ENCODE assay signal across 8 mouse cellular contexts in the genomic region with DNA sequence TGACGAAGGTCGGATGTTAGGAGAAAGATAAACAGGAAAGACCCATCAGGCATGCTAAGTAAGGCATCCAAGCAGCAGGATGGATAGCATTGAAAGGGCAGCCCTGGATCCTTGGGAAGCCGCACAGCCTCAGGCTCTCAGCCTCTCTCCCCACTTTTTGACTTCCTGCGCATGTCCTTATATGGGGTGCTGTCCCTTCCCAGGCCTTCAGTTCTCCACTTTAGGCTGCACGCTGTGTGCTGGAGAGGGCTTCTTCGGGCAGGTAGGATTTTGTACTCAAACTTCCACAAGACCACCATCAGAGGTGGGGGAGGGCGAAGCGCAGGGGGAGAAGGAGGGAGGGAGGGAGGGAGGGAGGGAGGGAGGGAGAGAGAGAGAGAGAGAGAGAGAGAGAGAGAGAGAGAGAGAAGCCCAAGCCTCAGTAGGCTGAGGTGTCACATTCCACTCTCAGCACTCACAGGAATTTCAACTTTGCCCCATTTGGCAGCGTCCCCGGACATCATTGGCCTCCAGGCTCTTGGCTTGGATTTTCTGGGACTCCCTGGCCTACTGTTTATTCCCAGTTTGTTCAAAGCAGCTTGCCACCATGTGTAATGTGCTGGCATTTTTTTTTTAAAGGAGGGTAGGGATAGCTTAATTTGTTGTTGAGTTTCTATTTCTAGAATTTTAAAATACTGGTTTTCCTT. TPM values are rescaled to one million over a fixed set of nuclear protein-coding genes. Genes with fewer than 3 reads are reported as not detected.
DNase-seq lines count a peak whose midpoint lies in the region; ATAC-seq and TF ChIP-seq lines count a peak whose summit lies in the region.

No protein-coding gene starts in this region.

- no peaks in the 10 kb centered on the region for H3K27me3 ChIP-seq in heart, adult 2 months (ENCODE audit: control insufficient read depth, insufficient read depth, low read length)
- no peaks in the 10 kb centered on the region for H3K27me3 ChIP-seq in limb, embryonic 14.5 days (ENCODE audit: control insufficient read depth, insufficient read depth, low read length)
- H3K27me3 ChIP-seq in midbrain, postnatal 0 days (ENCODE audit: insufficient read depth, low read length): no peaks in the 10 kb centered on the region

- no peak for TF ChIP-seq CTCF in heart, adult 2 months (IDR thresholded peaks at IDR 0.05)
- TF ChIP-seq CTCF in midbrain, postnatal 0 days (IDR thresholded peaks at IDR 0.05): no peak

- WGBS in heart, adult 2 months: 9% methylated on average over 8 of the region's 10 CpGs
- 2% methylated on average over 10 of the region's 10 CpGs for WGBS in limb, embryonic 14.5 days
- WGBS in midbrain, postnatal 0 days: 25% methylated on average over 8 of the region's 10 CpGs

- intact Hi-C loops in heart, adult 2 months (cut with DNase I): no loop called here

- no peaks in the 10 kb centered on the region for H3K36me3 ChIP-seq in heart, adult 2 months (ENCODE audit: control insufficient read depth, insufficient read depth, low read length)
- no peaks in the 10 kb centered on the region for H3K36me3 ChIP-seq in limb, embryonic 14.5 days (ENCODE audit: control insufficient read depth, insufficient read depth, low read length)
- H3K36me3 ChIP-seq in midbrain, postnatal 0 days (ENCODE audit: insufficient read depth, low read length): no peaks in the 10 kb centered on the region

- peak overlapping the region; percentile 34; the same call in 1 of the 2 replicates for H3K4me2 ChIP-seq in limb, embryonic 14.5 days (replicated peaks; ENCODE audit: low read depth, low read length, severe bottlenecking)
- peak overlapping the region; percentile 29 for H3K4me2 ChIP-seq in midbrain, postnatal 0 days (ENCODE audit: low read depth, low read length, poor library complexity, severe bottlenecking)

- no peak for TF ChIP-seq POLR2A in heart, adult 2 months (IDR thresholded peaks at IDR 0.05; ENCODE audit: insufficient read depth, low read depth, low read length)
- no peak for TF ChIP-seq POLR2A in limb, embryonic 14.5 days (IDR thresholded peaks at IDR 0.05; ENCODE audit: borderline replicate concordance, extremely low read depth, insufficient read depth, insufficient read length)

- H3K4me3 ChIP-seq in heart, adult 2 months: no peak overlapping the region
- no peak overlapping the region for H3K4me3 ChIP-seq in limb, embryonic 14.5 days (replicated peaks; ENCODE audit: low read length)
- H3K4me3 ChIP-seq in midbrain, postnatal 0 days (ENCODE audit: low read depth, low read length): no peak overlapping the region

- H3K27ac ChIP-seq in heart, adult 2 months: peak overlapping the region; percentile 85
- H3K27ac ChIP-seq in limb, embryonic 14.5 days (replicated peaks; ENCODE audit: low read depth, low read length): peak overlapping the region; percentile 46
- no peak overlapping the region for H3K27ac ChIP-seq in midbrain, postnatal 0 days (ENCODE audit: low read depth, low read length)

- DNase-seq in adrenal gland, adult 8-10 months: peak; percentile 86
- DNase-seq in embryo, embryonic 10 days (ENCODE audit: low spot score): peak; percentile 74
- DNase-seq in heart, adult 2 months: peak; percentile 87 to 89
- peak; percentile 97 for DNase-seq in kidney, adult 18-20 months
- DNase-seq in limb, embryonic 14.5 days (ENCODE audit: low spot score): peak; percentile 89
- peak; percentile 68 for DNase-seq in midbrain, postnatal 0 days (ENCODE audit: low spot score)
- peak; percentile 64 for DNase-seq in urinary bladder, adult 2 months (ENCODE audit: low spot score)

- no peaks in the 10 kb centered on the region for H3K79me2 ChIP-seq in heart, adult 2 months (replicated peaks; ENCODE audit: control insufficient read depth, insufficient read depth, low read length)

- H3K9ac ChIP-seq in heart, adult 2 months (ENCODE audit: low read depth, low read length): no peak overlapping the region
- no peak overlapping the region for H3K9ac ChIP-seq in limb, embryonic 14.5 days (ENCODE audit: low read depth, low read length, severe bottlenecking)
- no peak overlapping the region for H3K9ac ChIP-seq in midbrain, postnatal 0 days (replicated peaks; ENCODE audit: low read length, poor library complexity, severe bottlenecking)

- H3K4me1 ChIP-seq in heart, adult 2 months (ENCODE audit: control insufficient read depth, insufficient read depth, low read length): peaks cover 1% of the 10 kb centered on the region
- peaks cover 9% of the 10 kb centered on the region for H3K4me1 ChIP-seq in limb, embryonic 14.5 days (ENCODE audit: control insufficient read depth, insufficient read depth, low read length)
- no peaks in the 10 kb centered on the region for H3K4me1 ChIP-seq in midbrain, postnatal 0 days (ENCODE audit: insufficient read depth, low read length)

- ATAC-seq in limb, embryonic 14.5 days (ENCODE audit: low FRiP score, low read depth): peak; percentile 66
- no peak for ATAC-seq in midbrain, postnatal 0 days (ENCODE audit: low FRiP score)
- ATAC-seq in inflammation-experienced regulatory T-cells, adult 6 months: no peak

- no peaks in the 10 kb centered on the region for H3K9me3 ChIP-seq in limb, embryonic 14.5 days (ENCODE audit: control insufficient read depth, low read length)
- H3K9me3 ChIP-seq in midbrain, postnatal 0 days (ENCODE audit: low read length): no peaks in the 10 kb centered on the region

- no peak for TF ChIP-seq EP300 in heart, adult 2 months (IDR thresholded peaks at IDR 0.05; ENCODE audit: insufficient read depth, low read depth, low read length)

RNA-seq across cellular contexts. Expression of a gene that starts 1.5 kb away (rescaled TPM):
- total RNA-seq in adrenal gland, adult 8-10 months (2022): under 1 TPM in 2 of 4 experiments, not detected in 2; 0.06 to 0.07 TPM
- total RNA-seq in heart, adult 2 months (2021): under 1 TPM; 0.05 to 0.07 TPM
- polyA plus RNA-seq in heart, adult 2 months (2012; rRNA removed): 0.09 and 0.27 TPM in 2 replicates
- polyA plus RNA-seq in limb, embryonic 14.5 days (2012; rRNA removed): 0.03 and 0.04 TPM in 2 replicates
- polyA plus RNA-seq in limb, embryonic 14.5 days (2014; fragmentation: Nextera tagmentation; extraction: Ambion mirVana): 0.06 TPM in 2 replicates
- 2.0 and 2.2 TPM in 2 replicates for total RNA-seq in midbrain, postnatal 0 days (2014; rRNA removed)
- 0.18 and 0.22 TPM in 2 replicates for polyA plus RNA-seq in midbrain, postnatal 0 days (2015; fragmentation: Nextera tagmentation; extraction: Ambion mirVana)
- polyA plus RNA-seq in urinary bladder, adult 2 months (2012; rRNA removed): 0.01 TPM in 2 replicates
- polyA plus RNA-seq in inflammation-experienced regulatory T-cells, adult 6 months (2017; shearing (Covaris generic)): under 1 TPM in 1 of 3 experiments, not detected in 2; 0.05 TPM

RNA-seq across cellular contexts. Expression of a gene that starts 25.2 kb away (rescaled TPM):
- total RNA-seq in adrenal gland, adult 8-10 months (2022): 100 to 1,000 TPM; 193 to 275 (median 235) TPM
- total RNA-seq in heart, adult 2 months (2021): 100 to 1,000 TPM; 461 to 531 TPM
- 312 and 392 TPM in 2 replicates for polyA plus RNA-seq in heart, adult 2 months (2012; rRNA removed)
- 103 and 110 TPM in 2 replicates for polyA plus RNA-seq in limb, embryonic 14.5 days (2012; rRNA removed)
- polyA plus RNA-seq in limb, embryonic 14.5 days (2014; fragmentation: Nextera tagmentation; extraction: Ambion mirVana): 162 and 166 TPM in 2 replicates
- total RNA-seq in midbrain, postnatal 0 days (2014; rRNA removed): 38.2 and 39.1 TPM in 2 replicates
- polyA plus RNA-seq in midbrain, postnatal 0 days (2015; fragmentation: Nextera tagmentation; extraction: Ambion mirVana): 123 and 129 TPM in 2 replicates
- 140 and 157 TPM in 2 replicates for polyA plus RNA-seq in urinary bladder, adult 2 months (2012; rRNA removed)
- polyA plus RNA-seq in inflammation-experienced regulatory T-cells, adult 6 months (2017; shearing (Covaris generic)): 100 to 1,000 TPM; 115 to 129 (median 128) TPM
